Mouse (Mus musculus) liver, embryonic 14.5 days (tissue): Measurements from ENCODE around the gene Por.

Experiments
- CTCF ChIP-seq: IDR thresholded peaks from 2 replicates; pipeline ENCODE4 v1.5.1; 2016; ENCODE audit warnings: antibody characterized with exemption, low read depth, control low read depth
- EP300 ChIP-seq: IDR thresholded peaks from 2 replicates; pipeline ENCODE4 v1.6.1; 2016; ENCODE audit warnings: antibody characterized with exemption, low read depth

DNA sequence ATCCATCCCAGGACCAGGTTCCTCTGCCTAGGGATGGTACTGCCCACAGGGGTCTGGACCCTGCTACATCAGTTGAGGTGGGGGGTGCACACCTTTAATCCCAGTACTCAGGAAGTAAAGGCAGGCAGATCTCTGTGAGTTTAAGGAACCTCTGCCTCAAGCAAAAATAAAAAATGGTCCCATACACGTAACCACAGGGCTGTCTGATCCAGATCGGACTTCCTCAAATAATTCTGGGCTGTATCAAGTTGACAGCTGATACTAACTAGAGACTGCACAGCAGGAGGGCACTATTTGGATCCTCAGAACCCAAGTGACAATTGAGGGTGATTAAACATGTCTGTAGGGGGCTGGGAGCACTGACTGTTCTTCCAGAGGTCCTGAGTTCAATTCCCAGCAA is 7.4 kb downstream of the Por start:
- TF ChIP-seq CTCF = no peak
- no peak for TF ChIP-seq EP300
